Mouse (Mus musculus): Measurements from ENCODE around the gene Itga3. TPM values are rescaled to one million over a fixed set of nuclear protein-coding genes. Genes with fewer than 3 reads are reported as not detected.

The Itga3 gene
- polyA plus RNA-seq, 2 experiments from 2014 or later: 0.56 to 0.64 TPM

GRCm38 (mm10) chr11:95070140-95071107 is 6.2 kb downstream of the Itga3 start:
- ATAC-seq: no peak

DNA sequence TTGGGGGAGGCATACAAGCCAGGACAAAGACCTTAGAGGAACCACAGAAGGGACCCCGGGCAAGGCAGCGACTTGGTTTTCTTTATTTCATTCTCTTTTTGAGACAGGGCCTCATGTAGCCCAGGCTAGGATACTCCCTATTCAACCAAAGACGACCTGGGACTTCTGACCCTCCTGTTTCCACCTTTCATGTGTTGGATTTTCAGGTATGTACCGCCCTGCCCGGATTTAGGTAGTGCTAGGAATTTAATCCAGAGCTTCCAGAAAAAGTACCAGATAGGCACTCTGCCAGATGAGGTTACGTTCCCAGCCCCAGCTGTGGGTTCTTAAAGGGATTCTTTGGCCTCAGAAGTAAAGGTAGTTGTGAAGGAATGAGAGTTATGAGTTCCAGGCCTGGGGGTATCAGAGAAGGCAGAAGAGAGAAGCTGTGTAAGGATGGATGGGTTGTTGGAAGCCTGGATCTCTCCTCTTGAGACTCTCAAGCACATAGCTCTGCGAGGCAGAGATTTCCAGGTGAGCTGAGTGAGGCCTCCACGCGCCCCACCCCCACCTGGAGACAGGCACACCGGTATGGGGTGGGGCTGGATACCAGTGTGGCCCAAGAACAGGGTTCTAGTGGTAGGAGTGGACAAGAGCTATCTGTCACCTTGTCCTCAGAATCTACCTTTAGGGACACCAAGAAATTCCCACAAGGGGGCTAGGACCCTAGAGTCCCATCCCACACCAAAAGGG is 7.2 kb downstream of the Itga3 start:
- ATAC-seq: no peak

GRCm38 (mm10) chr11:95056768-95057501 is 19.7 kb downstream of the Itga3 start:
- no peak for ATAC-seq

DNA sequence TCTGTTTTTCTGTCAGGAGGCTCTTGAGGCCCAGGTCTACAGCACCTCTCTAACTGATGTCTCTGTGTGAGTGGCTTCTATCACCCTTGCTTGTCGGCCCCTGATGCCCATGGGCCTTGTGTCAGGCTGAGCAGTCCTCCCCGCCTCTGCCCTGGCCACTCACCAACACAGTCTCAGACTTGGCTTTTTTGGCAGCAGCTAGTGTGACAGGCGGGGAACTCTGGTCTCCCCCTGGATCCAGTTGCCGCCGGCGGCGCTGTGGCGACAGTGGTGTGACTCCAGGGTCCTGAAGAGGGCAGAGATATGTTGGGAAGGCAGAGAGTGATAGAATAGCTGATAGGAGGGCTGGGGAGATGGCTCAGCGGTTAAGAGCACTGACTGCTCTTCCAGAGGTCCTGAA is 23.5 kb downstream of the Itga3 start:
- ATAC-seq: no peak

GRCm38 (mm10) chr11:95046980-95047680 is 29.5 kb downstream of the Itga3 start:
- ATAC-seq: peak; percentile 79

- ATAC-seq: no peak
Observed at GRCm38 (mm10) chr11:95044185-95044870, 32.3 kb downstream of the Itga3 start.

DNA sequence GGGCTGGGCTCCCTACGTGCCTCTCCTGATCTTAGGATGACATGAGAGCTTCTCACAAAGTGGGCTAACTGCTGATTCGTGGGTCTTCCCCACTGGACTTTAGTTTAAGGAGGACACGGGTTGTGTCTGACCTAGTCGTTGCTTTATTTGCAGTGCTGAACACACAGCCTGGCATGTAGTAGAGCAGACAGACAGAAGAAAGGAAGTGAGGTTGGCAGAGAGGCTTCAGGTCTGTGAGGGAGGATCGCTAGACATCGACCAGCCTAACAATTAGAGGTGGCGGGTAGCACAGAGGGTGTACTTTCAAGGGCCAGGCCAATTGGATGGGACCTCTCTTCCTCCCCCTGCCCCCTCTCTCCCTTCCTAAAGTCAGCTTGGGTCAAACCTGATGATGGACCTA is 33.0 kb downstream of the Itga3 start:
- no peak for ATAC-seq

- no peak for ATAC-seq
Observed at GRCm38 (mm10) chr11:95043060-95043459, 33.5 kb downstream of the Itga3 start.

DNA sequence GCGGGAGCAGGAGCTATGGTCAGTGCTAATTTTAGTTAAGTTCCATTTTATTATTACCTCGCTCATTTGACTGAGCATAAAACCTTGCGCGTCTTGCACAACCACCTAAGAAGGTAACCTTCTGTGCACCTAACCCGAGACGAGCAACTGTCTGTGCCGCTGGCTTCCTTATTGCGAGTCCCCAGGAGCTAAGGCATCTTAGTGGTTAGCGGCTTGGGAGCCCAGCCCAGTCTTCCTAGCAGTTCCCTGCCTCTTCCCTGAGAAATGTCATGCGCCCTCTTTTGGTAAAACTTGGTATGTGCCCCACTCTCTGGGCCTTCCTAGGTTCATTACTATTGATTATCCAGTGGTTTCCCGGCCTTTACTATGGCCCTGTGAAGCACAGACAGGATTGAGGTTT is 34.5 kb downstream of the Itga3 start:
- ATAC-seq: no peak

GRCm38 (mm10) chr11:95041139-95041609 is 35.4 kb downstream of the Itga3 start, which contains the start of gene Pdk2:
Gene Pdk2, minus strand, starts transcription at chr11:95041354.
- ATAC-seq: peak; percentile 98

GRCm38 (mm10) chr11:95040491-95041138 is 36.0 kb downstream of the Itga3 start:
- ATAC-seq: no peak

DNA sequence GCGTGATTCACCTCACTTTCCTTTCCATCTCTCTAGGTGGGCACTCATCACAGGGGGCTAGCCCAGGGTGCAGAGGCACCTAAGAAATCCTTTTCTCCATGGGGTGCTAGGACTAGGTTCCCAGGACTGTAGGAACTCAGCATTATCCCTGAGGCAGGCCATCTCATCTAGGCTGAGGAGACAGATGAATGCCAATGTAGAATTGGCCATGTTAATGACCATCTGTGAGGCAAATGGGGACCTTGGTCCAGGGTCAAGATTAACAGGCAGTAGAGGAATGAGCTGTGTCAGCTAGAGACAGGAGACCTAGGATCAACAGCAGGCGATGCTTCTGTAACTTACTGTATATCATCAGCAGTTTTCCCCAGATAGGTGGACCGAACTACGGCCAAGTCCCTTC is 36.8 kb downstream of the Itga3 start:
- no peak for ATAC-seq

DNA sequence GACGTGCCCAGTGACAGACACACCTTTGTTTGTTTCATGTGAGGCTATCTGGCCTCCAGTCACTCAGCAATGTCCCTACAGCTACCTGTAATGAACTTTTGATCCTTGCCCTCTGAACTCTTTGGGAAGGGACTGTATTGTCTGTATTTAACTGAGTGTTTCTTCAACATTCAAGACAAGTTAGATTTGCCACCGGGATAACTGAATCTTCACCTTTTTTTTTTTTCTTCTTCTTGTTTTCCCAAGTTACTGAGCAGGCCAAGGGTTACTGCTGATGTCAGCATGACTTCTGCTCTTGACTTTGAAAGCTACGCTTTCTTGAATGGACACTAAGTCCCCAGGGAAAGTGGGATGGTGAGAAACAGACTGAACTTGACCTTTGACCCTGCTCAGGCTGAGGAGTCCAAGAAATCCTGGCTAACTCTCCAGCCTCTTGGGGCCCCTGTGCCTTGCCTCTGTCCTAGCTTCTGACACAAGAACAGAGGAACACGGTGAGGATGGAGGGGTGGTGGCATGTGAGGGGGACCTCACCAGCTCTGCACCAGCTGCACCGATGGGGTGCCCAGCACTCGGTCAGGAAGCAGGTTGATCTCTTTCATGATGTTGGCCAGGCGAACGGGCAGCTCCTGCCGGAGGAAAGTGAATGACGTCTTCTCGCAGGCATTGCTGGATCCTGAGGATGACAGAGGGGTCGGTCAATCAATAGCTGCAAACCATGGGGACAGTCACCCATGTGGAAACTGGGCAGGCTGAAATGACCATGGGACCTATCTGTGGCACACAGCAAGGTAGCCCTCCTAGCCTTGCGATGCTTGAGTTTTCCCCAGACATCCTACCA is 37.6 kb downstream of the Itga3 start:
- no peak for ATAC-seq

DNA sequence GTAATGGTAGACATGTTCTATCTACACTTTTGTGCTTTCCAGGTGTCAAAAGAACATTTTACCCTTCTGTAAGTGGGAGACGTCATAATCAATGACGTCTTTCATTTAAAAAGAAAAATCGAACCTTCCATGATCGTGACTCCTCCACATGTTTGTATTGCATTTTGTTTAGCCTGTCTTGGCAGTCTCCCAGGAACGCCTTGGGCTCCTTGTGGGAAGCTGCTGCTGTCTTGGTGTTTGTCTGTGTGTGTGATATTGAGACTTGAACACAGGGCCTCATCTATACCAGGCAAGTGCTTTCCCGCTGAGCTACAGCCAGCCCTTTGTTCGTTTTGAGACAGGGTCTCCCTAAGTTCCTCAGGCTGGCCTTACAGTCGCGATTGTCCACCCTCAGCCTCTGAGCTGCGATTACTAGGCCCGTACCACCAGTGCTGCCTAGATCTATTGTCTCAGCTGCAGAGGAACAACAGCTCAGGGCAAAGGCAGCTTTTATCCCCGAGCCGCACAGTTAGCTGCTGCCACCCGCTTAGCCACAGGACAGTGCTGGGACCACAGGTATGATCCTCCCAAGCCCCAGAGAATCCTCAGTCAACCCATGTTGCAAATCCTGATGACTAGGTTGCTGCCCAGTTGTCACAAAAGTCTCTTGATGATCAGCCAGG is 38.3 kb downstream of the Itga3 start:
- no peak for ATAC-seq

DNA sequence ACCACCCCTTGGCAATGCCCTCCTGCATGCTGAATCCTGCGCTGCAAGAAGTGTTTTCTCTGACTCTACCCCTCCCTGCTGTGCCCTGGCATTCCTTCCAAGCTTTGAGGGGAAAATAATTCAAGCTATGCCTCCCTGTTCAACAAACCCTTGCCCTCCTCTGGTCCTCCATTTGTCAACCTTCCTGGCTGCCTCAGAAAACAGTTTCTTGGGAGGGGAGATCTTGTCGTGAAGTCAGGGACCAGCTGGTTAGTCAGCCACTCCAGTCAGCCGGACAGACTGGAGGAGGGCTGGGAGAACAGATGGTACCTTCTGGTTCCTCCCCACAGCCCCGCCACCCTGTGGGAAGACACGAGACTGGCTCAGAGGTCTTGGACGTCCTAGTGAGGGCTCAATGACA is 39.3 kb downstream of the Itga3 start:
- no peak for ATAC-seq

DNA sequence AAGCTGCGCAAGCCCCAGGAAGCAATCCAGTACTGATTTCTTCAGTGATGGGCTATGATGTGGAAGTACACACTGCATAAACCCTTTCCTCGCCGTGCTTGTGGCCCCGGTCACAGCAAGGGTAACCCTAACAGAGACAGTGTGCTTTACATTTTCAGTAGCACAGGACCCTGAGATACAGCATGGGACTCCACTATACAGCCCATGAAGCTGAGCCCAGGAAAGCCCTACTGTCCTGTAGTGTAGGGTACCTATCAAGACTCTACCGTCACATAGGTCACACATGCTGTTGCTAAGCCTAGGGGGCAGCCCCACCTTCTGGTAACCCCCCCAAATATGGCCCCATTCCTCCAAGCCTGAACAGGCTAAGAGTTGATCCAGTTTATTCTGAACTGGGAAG is 40.1 kb downstream of the Itga3 start:
- ATAC-seq: no peak

DNA sequence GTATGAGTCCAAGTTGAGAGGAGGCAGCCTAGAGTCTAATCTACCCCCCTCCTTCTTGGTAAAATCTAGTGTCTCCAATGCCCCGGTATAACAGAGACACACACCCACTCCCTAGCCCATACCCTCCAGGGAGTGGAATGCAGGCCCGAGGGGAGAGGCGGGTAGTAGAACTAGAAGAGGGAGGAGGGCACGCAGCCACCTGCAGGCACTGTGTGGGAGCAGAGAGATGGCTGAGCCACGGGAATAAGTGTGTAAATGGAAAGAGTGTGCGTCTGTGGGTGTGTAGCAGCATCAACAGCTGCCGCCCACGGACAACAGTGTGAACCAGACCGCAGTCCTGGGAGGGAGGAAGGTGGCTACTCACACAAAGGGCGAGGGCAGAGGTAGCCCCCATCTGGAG is 41.7 kb downstream of the Itga3 start:
- ATAC-seq: no peak

GRCm38 (mm10) chr11:95033617-95034016 is 43.0 kb downstream of the Itga3 start:
- no peak for ATAC-seq

GRCm38 (mm10) chr11:95032945-95033344 is 43.7 kb downstream of the Itga3 start:
- ATAC-seq: no peak
